Mouse (Mus musculus): Measurements from ENCODE around the gene Odf3l2. TPM values are rescaled to one million over a fixed set of nuclear protein-coding genes. Genes with fewer than 3 reads are reported as not detected.
A peak's percentile ranks its signal among the peaks of the same experiment; 100 is the strongest.

The Odf3l2 gene
- polyA plus RNA-seq, 1 experiment from 2014 or later: not detected

- Histone ChIP-seq H3K4me2 (ENCODE audit: low read depth, low read length, severe bottlenecking) (peak overlapping the region; percentile 86; the same call in 1 of the 2 replicates), H3K27ac (ENCODE audit: low read depth, low read length) (no peak overlapping the region), H3K4me1 (replicated peaks; ENCODE audit: control insufficient read depth, insufficient read depth, low read length) (peaks cover 13% of the 10 kb centered on the region), H3K9me3 (ENCODE audit: control insufficient read depth, low read length) (no peaks in the 10 kb centered on the region), H3K36me3 (ENCODE audit: control insufficient read depth, insufficient read depth, low read length) (no peaks in the 10 kb centered on the region), H3K27me3 (ENCODE audit: control insufficient read depth, insufficient read depth, low read length) (no peaks in the 10 kb centered on the region), H3K9ac (ENCODE audit: low read length) (peak overlapping the region; percentile 9; the same call in 1 of the 2 replicates), H3K4me3 (ENCODE audit: low read depth, low read length) (no peak overlapping the region)
- WGBS: 79% methylated on average over 5 of the region's 5 CpGs
- no peak for ATAC-seq (replicated peaks; ENCODE audit: low FRiP score)
- DNase-seq (ENCODE audit: low spot score): no peak
Measured at GRCm38 (mm10) chr10:79668076-79668475, 22.5 kb upstream of the Odf3l2 start.

DNA sequence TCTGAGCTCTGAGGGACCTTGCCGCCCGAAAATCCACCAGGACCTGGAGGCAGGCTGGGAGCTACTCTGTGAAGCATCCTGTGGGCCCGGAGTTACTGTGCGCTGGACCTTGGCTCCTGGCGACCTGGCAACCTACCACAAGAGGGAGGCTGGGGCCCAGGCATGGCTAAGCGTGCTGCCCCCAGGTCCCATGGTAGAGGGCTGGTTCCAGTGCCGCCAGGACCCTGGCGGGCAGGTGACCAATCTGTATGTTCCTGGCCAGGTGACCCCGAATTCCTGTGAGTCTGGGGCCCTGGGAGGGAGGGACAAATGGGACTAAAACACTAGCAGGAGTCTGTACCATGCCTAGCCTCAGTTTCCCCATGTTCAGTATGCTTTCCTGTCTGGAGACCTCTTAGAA is 21.0 kb upstream of the Odf3l2 start:
- DNase-seq (ENCODE audit: low spot score) (no peak), ATAC-seq (replicated peaks; ENCODE audit: low FRiP score) (no peak)
- Histone ChIP-seq H3K9me3 (ENCODE audit: control insufficient read depth, low read length) (no peaks in the 10 kb centered on the region), H3K4me1 (replicated peaks; ENCODE audit: control insufficient read depth, insufficient read depth, low read length) (peaks cover 13% of the 10 kb centered on the region), H3K27ac (ENCODE audit: low read depth, low read length) (no peak overlapping the region), H3K36me3 (ENCODE audit: control insufficient read depth, insufficient read depth, low read length) (no peaks in the 10 kb centered on the region), H3K4me2 (ENCODE audit: low read depth, low read length, severe bottlenecking) (no peak overlapping the region), H3K4me3 (ENCODE audit: low read depth, low read length) (no peak overlapping the region), H3K9ac (ENCODE audit: low read length) (no peak overlapping the region), H3K27me3 (ENCODE audit: control insufficient read depth, insufficient read depth, low read length) (no peaks in the 10 kb centered on the region)
- WGBS: 76% methylated on average over 9 of the region's 9 CpGs

- Histone ChIP-seq H3K27me3 (ENCODE audit: control insufficient read depth, insufficient read depth, low read length) (no peaks in the 10 kb centered on the region), H3K4me3 (ENCODE audit: low read depth, low read length) (no peak overlapping the region), H3K9ac (ENCODE audit: low read length) (no peak overlapping the region), H3K9me3 (ENCODE audit: control insufficient read depth, low read length) (no peaks in the 10 kb centered on the region), H3K4me2 (ENCODE audit: low read depth, low read length, severe bottlenecking) (no peak overlapping the region), H3K4me1 (replicated peaks; ENCODE audit: control insufficient read depth, insufficient read depth, low read length) (peaks cover 4% of the 10 kb centered on the region; the same call in 1 of the 2 replicates), H3K36me3 (ENCODE audit: control insufficient read depth, insufficient read depth, low read length) (no peaks in the 10 kb centered on the region), H3K27ac (ENCODE audit: low read depth, low read length) (no peak overlapping the region)
- ATAC-seq (replicated peaks; ENCODE audit: low FRiP score) (no peak), DNase-seq (ENCODE audit: low spot score) (no peak)
- 83% methylated on average over 8 of the region's 8 CpGs for WGBS
Measured at GRCm38 (mm10) chr10:79665051-79665450, 19.5 kb upstream of the Odf3l2 start.

DNA sequence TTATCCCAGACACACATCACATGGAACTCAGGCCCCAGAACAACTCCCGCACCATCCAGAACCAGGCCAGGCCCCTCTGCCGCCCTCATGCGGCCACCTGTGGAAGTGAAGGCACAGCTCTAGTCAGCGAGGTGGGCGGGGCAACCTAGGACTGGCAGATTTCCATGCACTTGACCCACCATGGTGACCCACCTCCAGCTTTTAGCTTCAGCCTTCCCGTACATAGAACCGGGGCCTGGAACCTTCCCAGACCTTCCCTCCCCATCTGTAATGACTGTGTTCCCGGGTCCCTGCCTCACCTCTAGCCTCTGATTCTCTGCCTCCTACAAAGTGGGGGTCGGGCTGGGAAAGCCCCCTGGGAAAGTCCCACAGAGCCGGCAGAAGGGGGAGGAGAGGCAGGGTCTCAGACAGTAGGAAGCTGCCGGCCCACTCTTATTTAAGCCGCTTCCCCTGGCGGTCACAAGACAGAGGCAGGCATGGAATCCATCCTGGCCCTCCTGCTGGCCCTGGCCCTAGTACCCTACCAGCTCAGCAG is 18.7 kb upstream of the Odf3l2 start, which contains the start of gene Madcam1:
Gene Madcam1, plus strand, starts transcription at position 429 of the 535 bp plus-strand sequence.
- Histone ChIP-seq H3K4me3 (ENCODE audit: low read depth, low read length) (no peak within 1 kb of the TSS), H3K9me3 (ENCODE audit: control insufficient read depth, low read length) (no peaks in the 10 kb centered on the region), H3K27ac (ENCODE audit: low read depth, low read length) (no peak within 1 kb of the TSS), H3K36me3 (ENCODE audit: control insufficient read depth, insufficient read depth, low read length) (no peaks in the 10 kb centered on the region), H3K4me1 (replicated peaks; ENCODE audit: control insufficient read depth, insufficient read depth, low read length) (peaks cover 4% of the 10 kb centered on the region; the same call in 1 of the 2 replicates), H3K27me3 (ENCODE audit: control insufficient read depth, insufficient read depth, low read length) (no peaks in the 10 kb centered on the region), H3K9ac (ENCODE audit: low read length) (no peak within 1 kb of the TSS), H3K4me2 (ENCODE audit: low read depth, low read length, severe bottlenecking) (no peak within 1 kb of the TSS)
- ATAC-seq (replicated peaks; ENCODE audit: low FRiP score) (peak; percentile 17; the same call in 1 of the 2 replicates), DNase-seq (ENCODE audit: low spot score) (peak; percentile 91)
- WGBS: 10% methylated on average over 13 of the region's 13 CpGs

DNA sequence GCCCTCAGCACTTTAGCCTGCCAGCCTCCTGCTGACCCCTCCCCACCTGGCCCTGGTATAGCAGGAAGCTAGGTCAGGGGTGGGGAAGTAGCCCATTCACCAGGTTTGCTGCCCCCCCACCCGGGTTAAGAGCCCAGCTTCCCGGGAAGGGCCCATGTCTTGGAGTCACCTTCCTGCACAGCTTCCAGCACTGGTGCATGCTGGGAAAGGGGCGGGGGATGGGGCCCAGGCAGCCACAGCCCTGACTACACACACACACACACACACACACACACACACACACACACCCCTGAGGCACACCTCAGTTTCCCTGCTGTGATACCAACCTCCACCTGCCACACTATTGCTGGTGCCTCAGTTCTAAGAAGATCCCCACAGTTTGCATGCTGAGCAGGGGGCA is 16.3 kb upstream of the Odf3l2 start:
- Histone ChIP-seq H3K27ac (ENCODE audit: low read depth, low read length) (no peak overlapping the region), H3K36me3 (ENCODE audit: control insufficient read depth, insufficient read depth, low read length) (no peaks in the 10 kb centered on the region), H3K4me3 (ENCODE audit: low read depth, low read length) (no peak overlapping the region), H3K27me3 (ENCODE audit: control insufficient read depth, insufficient read depth, low read length) (no peaks in the 10 kb centered on the region), H3K9ac (ENCODE audit: low read length) (no peak overlapping the region), H3K4me2 (ENCODE audit: low read depth, low read length, severe bottlenecking) (no peak overlapping the region), H3K4me1 (replicated peaks; ENCODE audit: control insufficient read depth, insufficient read depth, low read length) (no peaks in the 10 kb centered on the region), H3K9me3 (ENCODE audit: control insufficient read depth, low read length) (no peaks in the 10 kb centered on the region)
- no peak for ATAC-seq (replicated peaks; ENCODE audit: low FRiP score)
- no peak for DNase-seq (ENCODE audit: low spot score)
- WGBS: 50% methylated on average over 3 of the region's 3 CpGs

DNA sequence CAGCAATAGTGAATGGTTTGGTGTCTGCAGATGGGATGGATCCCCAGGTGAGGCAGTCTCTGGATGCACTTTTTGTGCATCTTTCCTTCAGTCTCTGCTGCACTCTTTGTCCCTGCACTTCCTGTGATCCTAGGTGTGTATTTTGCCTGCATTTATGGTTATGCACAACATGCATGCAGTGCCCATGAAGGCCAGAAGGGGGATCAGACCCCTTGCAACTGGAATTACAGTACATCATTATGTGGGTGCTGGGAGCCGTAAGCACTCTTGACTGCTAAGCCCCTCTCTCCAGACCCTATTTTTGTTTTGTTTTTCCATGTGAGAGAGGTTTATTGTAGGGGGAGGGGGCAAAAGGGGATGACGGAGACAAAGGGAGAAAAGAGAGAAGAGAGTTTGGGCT is 14.8 kb upstream of the Odf3l2 start:
- Histone ChIP-seq H3K27me3 (ENCODE audit: control insufficient read depth, insufficient read depth, low read length) (no peaks in the 10 kb centered on the region), H3K36me3 (ENCODE audit: control insufficient read depth, insufficient read depth, low read length) (no peaks in the 10 kb centered on the region), H3K9ac (ENCODE audit: low read length) (no peak overlapping the region), H3K27ac (ENCODE audit: low read depth, low read length) (no peak overlapping the region), H3K4me3 (ENCODE audit: low read depth, low read length) (no peak overlapping the region), H3K4me1 (replicated peaks; ENCODE audit: control insufficient read depth, insufficient read depth, low read length) (no peaks in the 10 kb centered on the region), H3K4me2 (ENCODE audit: low read depth, low read length, severe bottlenecking) (no peak overlapping the region), H3K9me3 (ENCODE audit: control insufficient read depth, low read length) (no peaks in the 10 kb centered on the region)
- ATAC-seq (replicated peaks; ENCODE audit: low FRiP score): no peak
- 75% methylated on average over 2 of the region's 2 CpGs for WGBS
- DNase-seq (ENCODE audit: low spot score): no peak

- no peak; the same call in 1 of the 2 replicates for ATAC-seq (replicated peaks; ENCODE audit: low FRiP score)
- H3K36me3 ChIP-seq (ENCODE audit: control insufficient read depth, insufficient read depth, low read length): no peaks in the 10 kb centered on the region
- H3K27me3 ChIP-seq (ENCODE audit: control insufficient read depth, insufficient read depth, low read length): no peaks in the 10 kb centered on the region
- no peaks in the 10 kb centered on the region for H3K4me1 ChIP-seq (replicated peaks; ENCODE audit: control insufficient read depth, insufficient read depth, low read length)
- H3K27ac ChIP-seq (ENCODE audit: low read depth, low read length): no peak overlapping the region
- no peak for DNase-seq (ENCODE audit: low spot score)
- H3K4me2 ChIP-seq (ENCODE audit: low read depth, low read length, severe bottlenecking): no peak overlapping the region
- H3K9me3 ChIP-seq (ENCODE audit: control insufficient read depth, low read length): no peaks in the 10 kb centered on the region
- no peak overlapping the region for H3K9ac ChIP-seq (ENCODE audit: low read length)
- WGBS: 31% methylated on average over 4 of the region's 4 CpGs
- H3K4me3 ChIP-seq (ENCODE audit: low read depth, low read length): no peak overlapping the region
Measured at GRCm38 (mm10) chr10:79658829-79659228, 13.3 kb upstream of the Odf3l2 start.

DNA sequence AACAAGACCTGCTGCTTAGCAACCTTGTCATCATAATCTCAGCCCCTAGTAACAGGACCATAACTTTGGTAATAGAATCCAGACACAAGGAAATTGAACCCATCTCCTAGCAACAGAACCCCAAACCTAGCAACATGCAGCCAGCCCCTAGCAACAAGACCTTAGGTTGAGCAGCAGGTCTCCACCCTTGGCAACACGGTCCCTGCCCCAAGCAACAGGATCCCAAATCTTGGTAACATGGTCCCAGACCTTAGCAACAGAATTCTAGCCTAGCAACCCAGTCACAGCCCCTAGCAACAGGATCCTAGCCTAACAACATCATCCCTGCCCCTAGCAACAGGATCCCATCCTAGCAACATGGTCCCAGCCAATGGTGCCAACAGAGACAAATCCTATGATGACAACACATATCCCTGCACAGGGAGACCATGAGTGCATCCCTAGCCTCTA is 9.4 kb upstream of the Odf3l2 start:
- no peaks in the 10 kb centered on the region for H3K27me3 ChIP-seq (ENCODE audit: control insufficient read depth, insufficient read depth, low read length)
- no peak overlapping the region for H3K27ac ChIP-seq (ENCODE audit: low read depth, low read length)
- H3K36me3 ChIP-seq (ENCODE audit: control insufficient read depth, insufficient read depth, low read length): no peaks in the 10 kb centered on the region
- H3K4me1 ChIP-seq (replicated peaks; ENCODE audit: control insufficient read depth, insufficient read depth, low read length): no peaks in the 10 kb centered on the region
- peak; percentile 70 for ATAC-seq (replicated peaks; ENCODE audit: low FRiP score)
- DNase-seq (ENCODE audit: low spot score): no peak
- no peak overlapping the region for H3K4me3 ChIP-seq (ENCODE audit: low read depth, low read length)
- WGBS: 52% methylated on average over 1 of the region's 1 CpGs
- no peak overlapping the region for H3K9ac ChIP-seq (ENCODE audit: low read length)
- H3K4me2 ChIP-seq (ENCODE audit: low read depth, low read length, severe bottlenecking): no peak overlapping the region
- no peaks in the 10 kb centered on the region for H3K9me3 ChIP-seq (ENCODE audit: control insufficient read depth, low read length)

- H3K4me1 ChIP-seq (replicated peaks; ENCODE audit: control insufficient read depth, insufficient read depth, low read length): no peaks in the 10 kb centered on the region
- no peaks in the 10 kb centered on the region for H3K36me3 ChIP-seq (ENCODE audit: control insufficient read depth, insufficient read depth, low read length)
- no peak overlapping the region for H3K27ac ChIP-seq (ENCODE audit: low read depth, low read length)
- 83% methylated on average over 7 of the region's 7 CpGs for WGBS
- no peak for DNase-seq (ENCODE audit: low spot score)
- no peaks in the 10 kb centered on the region for H3K9me3 ChIP-seq (ENCODE audit: control insufficient read depth, low read length)
- H3K27me3 ChIP-seq (ENCODE audit: control insufficient read depth, insufficient read depth, low read length): no peaks in the 10 kb centered on the region
- no peak for ATAC-seq (replicated peaks; ENCODE audit: low FRiP score)
- H3K4me2 ChIP-seq (ENCODE audit: low read depth, low read length, severe bottlenecking): no peak overlapping the region
- no peak overlapping the region for H3K9ac ChIP-seq (ENCODE audit: low read length)
- H3K4me3 ChIP-seq (ENCODE audit: low read depth, low read length): no peak overlapping the region
Measured at GRCm38 (mm10) chr10:79652789-79653188, 7.3 kb upstream of the Odf3l2 start.

All from forebrain, embryonic 11.5 days (tissue).